Mouse (Mus musculus): ENCODE measurements around the gene Mb21d2. TPM values are rescaled to one million over a fixed set of nuclear protein-coding genes. Genes with fewer than 3 reads are reported as not detected.

Gene Mb21d2
- polyA plus RNA-seq, 1 experiment from 2014 or later = 6.8 TPM

DNA sequence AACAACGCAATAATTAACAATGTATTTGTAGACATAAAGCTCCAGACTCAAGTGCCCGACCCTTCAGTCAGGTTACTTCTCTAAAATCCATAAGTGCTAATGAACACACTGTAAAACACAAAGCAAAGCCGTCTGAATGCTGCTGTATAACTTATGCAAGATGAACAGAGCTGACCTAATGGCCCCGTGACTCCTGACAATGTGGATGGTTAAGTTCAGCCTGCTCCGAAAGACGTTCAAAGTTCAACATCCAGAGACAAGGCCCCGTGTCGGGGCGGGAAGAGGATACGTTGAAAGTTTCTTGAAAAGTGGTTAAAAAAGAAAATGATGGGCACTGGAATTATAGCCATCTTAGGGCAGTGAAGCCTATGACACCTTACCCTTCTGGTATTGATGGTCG lies 83.3 kb downstream of the Mb21d2 start:
- no peaks in the 10 kb centered on the region for H3K36me3 ChIP-seq (ENCODE audit: control insufficient read depth, insufficient read depth, low read length)
- no peak overlapping the region for H3K9ac ChIP-seq (ENCODE audit: low read length)
- WGBS = 91% methylated on average over 11 of the region's 11 CpGs
- H3K9me3 ChIP-seq (ENCODE audit: control insufficient read depth, low read length) = no peaks in the 10 kb centered on the region; the same call in 1 of the 2 replicates
- H3K27ac ChIP-seq (ENCODE audit: low read depth, low read length) = no peak overlapping the region
- H3K4me2 ChIP-seq (ENCODE audit: low read depth, low read length, severe bottlenecking) = no peak overlapping the region
- DNase-seq (ENCODE audit: low spot score) (no peak), ATAC-seq (replicated peaks; ENCODE audit: low FRiP score) (no peak)
- no peak overlapping the region for H3K4me3 ChIP-seq (ENCODE audit: low read depth, low read length)
- H3K4me1 ChIP-seq (replicated peaks; ENCODE audit: control insufficient read depth, insufficient read depth, low read length) = 0 out of 2 replicates have a peak, but pooled peaks cover 3% of the 10 kb centered on the region
- no peaks in the 10 kb centered on the region; the same call in 1 of the 2 replicates for H3K27me3 ChIP-seq (ENCODE audit: control insufficient read depth, insufficient read depth, low read length)

DNA sequence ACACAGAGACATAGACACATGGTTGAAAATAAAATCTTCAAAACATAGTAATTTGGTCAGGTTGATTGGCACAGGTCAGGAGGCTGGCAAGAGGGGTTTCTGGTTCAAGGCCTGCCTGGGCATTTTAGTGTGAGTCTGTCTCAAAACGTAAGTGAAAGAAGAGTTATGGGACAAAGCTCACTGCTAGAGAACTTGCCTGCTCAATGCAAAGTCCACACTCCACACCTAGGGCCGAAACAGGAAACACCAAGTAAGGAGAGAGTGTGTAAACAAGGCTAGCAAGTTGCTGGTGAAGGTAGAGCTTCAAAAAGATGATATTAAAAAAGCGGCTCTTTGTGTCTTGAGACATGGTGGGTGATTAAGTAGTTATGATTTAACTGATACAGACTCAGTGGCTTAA lies 84.1 kb downstream of the Mb21d2 start:
- 85% methylated on average over 3 of the region's 3 CpGs for WGBS
- no peak overlapping the region for H3K27ac ChIP-seq (ENCODE audit: low read depth, low read length)
- no peaks in the 10 kb centered on the region; the same call in 1 of the 2 replicates for H3K27me3 ChIP-seq (ENCODE audit: control insufficient read depth, insufficient read depth, low read length)
- H3K9me3 ChIP-seq (ENCODE audit: control insufficient read depth, low read length) = no peaks in the 10 kb centered on the region; the same call in 1 of the 2 replicates
- H3K4me2 ChIP-seq (ENCODE audit: low read depth, low read length, severe bottlenecking) = no peak overlapping the region
- ATAC-seq (replicated peaks; ENCODE audit: low FRiP score) (no peak), DNase-seq (ENCODE audit: low spot score) (no peak)
- no peaks in the 10 kb centered on the region for H3K36me3 ChIP-seq (ENCODE audit: control insufficient read depth, insufficient read depth, low read length)
- H3K4me3 ChIP-seq (ENCODE audit: low read depth, low read length) = no peak overlapping the region
- H3K9ac ChIP-seq (ENCODE audit: low read length) = no peak overlapping the region
- no peaks in the 10 kb centered on the region for H3K4me1 ChIP-seq (replicated peaks; ENCODE audit: control insufficient read depth, insufficient read depth, low read length)

DNA sequence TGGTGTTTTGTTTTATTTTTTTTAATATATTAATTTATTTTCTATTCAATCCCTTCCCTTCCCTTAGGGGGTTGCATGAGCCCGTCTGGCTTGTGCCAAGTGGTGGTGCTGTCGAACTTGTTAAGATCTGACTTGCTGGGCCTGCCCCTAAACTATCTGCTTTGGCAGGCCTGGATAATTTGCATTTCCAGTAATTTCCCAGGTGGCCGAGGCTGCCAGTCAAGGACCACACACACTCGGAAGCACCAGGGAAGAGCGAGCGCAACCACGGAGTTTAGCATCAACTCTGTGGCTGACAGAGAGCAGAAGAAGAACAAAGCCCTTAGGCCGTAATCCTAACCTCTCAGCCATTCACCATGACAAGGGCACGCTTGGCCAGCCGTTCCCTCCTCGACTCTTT lies 88.4 kb downstream of the Mb21d2 start:
- no peaks in the 10 kb centered on the region; the same call in 1 of the 2 replicates for H3K27me3 ChIP-seq (ENCODE audit: control insufficient read depth, insufficient read depth, low read length)
- peak; percentile 60 for ATAC-seq (replicated peaks; ENCODE audit: low FRiP score)
- H3K27ac ChIP-seq (ENCODE audit: low read depth, low read length) = no peak overlapping the region
- peak; percentile 67 for DNase-seq (ENCODE audit: low spot score)
- H3K4me3 ChIP-seq (ENCODE audit: low read depth, low read length) = no peak overlapping the region
- 7% methylated on average over 11 of the region's 11 CpGs for WGBS
- no peaks in the 10 kb centered on the region for H3K9me3 ChIP-seq (ENCODE audit: control insufficient read depth, low read length)
- no peaks in the 10 kb centered on the region for H3K36me3 ChIP-seq (ENCODE audit: control insufficient read depth, insufficient read depth, low read length)
- no peak overlapping the region for H3K4me2 ChIP-seq (ENCODE audit: low read depth, low read length, severe bottlenecking)
- H3K4me1 ChIP-seq (replicated peaks; ENCODE audit: control insufficient read depth, insufficient read depth, low read length) = no peaks in the 10 kb centered on the region
- H3K9ac ChIP-seq (ENCODE audit: low read length) = no peak overlapping the region

DNA sequence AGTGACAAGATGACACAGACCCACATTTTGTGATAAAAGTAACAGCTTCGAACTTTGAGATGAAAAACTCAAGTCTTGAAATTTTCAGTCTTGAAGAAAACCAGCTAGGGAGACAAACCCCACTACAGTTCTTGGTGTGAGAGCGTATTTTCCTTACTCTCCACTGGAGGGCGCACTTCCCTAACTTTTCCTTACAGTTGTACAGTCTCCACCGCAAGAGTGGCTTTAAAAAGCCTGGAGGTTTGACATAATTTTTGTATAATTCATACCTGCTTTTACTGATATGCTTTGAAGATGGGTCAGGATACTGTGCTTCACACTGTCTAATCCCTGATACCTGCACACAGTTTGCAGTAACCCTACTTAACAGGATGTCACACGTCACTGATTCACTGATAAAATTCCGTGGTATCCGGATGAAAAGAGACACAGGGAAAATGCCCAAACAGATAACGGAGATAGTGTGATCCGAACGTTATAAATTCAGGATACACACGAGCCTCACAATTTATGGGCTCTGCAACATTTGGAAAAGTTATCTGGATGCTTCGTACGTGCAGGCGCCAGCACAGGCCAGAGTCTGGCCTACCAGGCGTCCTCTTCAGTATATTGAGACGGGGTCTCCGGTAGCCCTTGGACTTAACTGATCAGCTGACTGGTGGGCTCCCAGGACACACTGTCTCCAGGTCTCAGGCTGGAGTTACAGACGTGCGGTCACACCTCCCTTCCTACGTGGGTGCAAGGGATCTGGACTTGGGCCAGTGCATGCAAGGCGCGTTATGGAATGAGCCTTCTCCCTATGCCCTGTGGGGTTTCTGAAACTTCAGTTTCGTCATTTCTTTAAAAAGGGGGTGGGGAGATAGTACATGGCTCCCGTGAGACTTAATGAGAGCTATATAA lies 89.1 kb downstream of the Mb21d2 start:
- no peak overlapping the region for H3K4me2 ChIP-seq (ENCODE audit: low read depth, low read length, severe bottlenecking)
- 61% methylated on average over 24 of the region's 24 CpGs for WGBS
- no peak overlapping the region for H3K27ac ChIP-seq (ENCODE audit: low read depth, low read length)
- H3K4me1 ChIP-seq (replicated peaks; ENCODE audit: control insufficient read depth, insufficient read depth, low read length) = no peaks in the 10 kb centered on the region
- no peak overlapping the region for H3K9ac ChIP-seq (ENCODE audit: low read length)
- H3K4me3 ChIP-seq (ENCODE audit: low read depth, low read length) = no peak overlapping the region
- ATAC-seq (replicated peaks; ENCODE audit: low FRiP score) (peak; percentile 37), DNase-seq (ENCODE audit: low spot score) (peak; percentile 70)
- no peaks in the 10 kb centered on the region for H3K36me3 ChIP-seq (ENCODE audit: control insufficient read depth, insufficient read depth, low read length)
- H3K27me3 ChIP-seq (ENCODE audit: control insufficient read depth, insufficient read depth, low read length) = no peaks in the 10 kb centered on the region; the same call in 1 of the 2 replicates
- no peaks in the 10 kb centered on the region for H3K9me3 ChIP-seq (ENCODE audit: control insufficient read depth, low read length)

DNA sequence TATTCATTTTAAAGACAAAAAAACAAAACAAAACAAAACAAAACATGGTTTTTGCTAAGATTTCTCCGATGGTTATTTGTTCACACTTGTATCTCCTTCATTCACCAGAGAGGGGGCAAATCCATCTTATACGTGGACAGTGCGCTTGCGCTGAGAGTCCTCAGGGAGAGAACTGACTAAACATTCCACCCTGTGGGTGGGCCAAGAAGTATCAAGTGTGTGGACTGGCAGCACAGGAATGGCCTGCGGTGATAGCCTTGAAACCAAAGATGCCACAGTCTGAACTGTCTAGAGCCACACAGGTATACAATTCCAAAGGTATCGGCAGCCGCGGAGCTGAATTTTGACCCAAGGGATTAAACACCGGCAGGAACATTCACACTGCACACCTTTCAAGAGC lies 89.9 kb downstream of the Mb21d2 start:
- Histone ChIP-seq H3K27me3 (ENCODE audit: control insufficient read depth, insufficient read depth, low read length) (no peaks in the 10 kb centered on the region; the same call in 1 of the 2 replicates), H3K36me3 (ENCODE audit: control insufficient read depth, insufficient read depth, low read length) (no peaks in the 10 kb centered on the region), H3K4me1 (replicated peaks; ENCODE audit: control insufficient read depth, insufficient read depth, low read length) (no peaks in the 10 kb centered on the region), H3K4me3 (ENCODE audit: low read depth, low read length) (no peak overlapping the region), H3K9me3 (ENCODE audit: control insufficient read depth, low read length) (no peaks in the 10 kb centered on the region), H3K9ac (ENCODE audit: low read length) (no peak overlapping the region), H3K27ac (ENCODE audit: low read depth, low read length) (no peak overlapping the region), H3K4me2 (ENCODE audit: low read depth, low read length, severe bottlenecking) (no peak overlapping the region)
- WGBS = 88% methylated on average over 9 of the region's 9 CpGs
- no peak for DNase-seq (ENCODE audit: low spot score)
- ATAC-seq (replicated peaks; ENCODE audit: low FRiP score) = no peak

DNA sequence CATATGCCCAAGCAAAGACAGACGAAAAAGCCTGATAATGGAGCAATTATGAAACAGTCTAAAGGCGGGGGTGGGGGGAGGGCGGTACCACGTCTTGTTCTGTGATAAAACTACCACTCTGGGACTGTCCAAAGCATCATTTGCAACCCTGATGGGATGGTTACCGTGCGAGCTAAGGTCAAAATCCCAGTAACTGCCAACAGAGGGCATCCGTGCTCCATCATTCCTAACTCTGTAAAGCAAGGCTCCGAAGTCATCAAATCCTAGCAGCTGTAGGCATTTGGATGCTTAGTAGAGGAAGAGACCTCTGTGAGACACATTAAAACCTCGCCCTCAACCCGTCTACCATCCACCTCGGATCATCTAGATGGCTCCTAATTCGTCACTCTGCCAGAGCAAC lies 91.5 kb downstream of the Mb21d2 start:
- Histone ChIP-seq H3K27ac (ENCODE audit: low read depth, low read length) (no peak overlapping the region), H3K27me3 (ENCODE audit: control insufficient read depth, insufficient read depth, low read length) (no peaks in the 10 kb centered on the region; the same call in 1 of the 2 replicates), H3K4me2 (ENCODE audit: low read depth, low read length, severe bottlenecking) (no peak overlapping the region), H3K9ac (ENCODE audit: low read length) (no peak overlapping the region), H3K9me3 (ENCODE audit: control insufficient read depth, low read length) (no peaks in the 10 kb centered on the region), H3K4me1 (replicated peaks; ENCODE audit: control insufficient read depth, insufficient read depth, low read length) (no peaks in the 10 kb centered on the region), H3K36me3 (ENCODE audit: control insufficient read depth, insufficient read depth, low read length) (no peaks in the 10 kb centered on the region), H3K4me3 (ENCODE audit: low read depth, low read length) (no peak overlapping the region)
- DNase-seq (ENCODE audit: low spot score) (peak; percentile 76), ATAC-seq (replicated peaks; ENCODE audit: low FRiP score) (0 out of 2 replicates have a peak, but pooled peaks have one; percentile 26)
- WGBS = 21% methylated on average over 12 of the region's 12 CpGs

DNA sequence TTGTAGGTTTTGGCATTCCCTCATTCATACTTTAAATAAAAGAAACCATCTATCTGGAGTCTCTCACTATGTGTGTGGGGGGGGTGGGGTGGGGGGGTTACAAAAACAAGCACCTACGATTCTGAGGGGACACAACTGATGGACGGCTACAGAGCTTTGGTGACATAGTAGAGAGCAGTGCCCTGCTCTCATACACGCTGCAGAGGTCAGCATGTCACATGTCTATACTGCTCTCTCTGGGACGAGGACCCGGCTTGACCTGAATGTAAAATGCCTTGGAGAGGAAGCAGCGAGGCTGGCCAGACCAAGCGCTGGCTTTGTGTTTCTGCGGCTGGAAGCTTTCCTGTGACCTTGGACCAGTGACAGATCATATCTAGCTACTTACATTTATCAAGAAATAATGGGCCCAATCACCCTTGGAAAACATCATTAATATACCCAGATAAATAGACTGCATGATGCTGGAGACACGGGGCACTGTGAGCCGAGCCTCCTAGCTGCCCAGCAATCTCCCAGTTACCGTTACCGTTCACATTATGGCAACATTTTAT lies 97.3 kb downstream of the Mb21d2 start:
- no peak overlapping the region for H3K4me3 ChIP-seq (ENCODE audit: low read depth, low read length)
- ATAC-seq (replicated peaks; ENCODE audit: low FRiP score) = no peak
- WGBS = 80% methylated on average over 12 of the region's 12 CpGs
- no peak overlapping the region for H3K27ac ChIP-seq (ENCODE audit: low read depth, low read length)
- H3K27me3 ChIP-seq (ENCODE audit: control insufficient read depth, insufficient read depth, low read length) = no peaks in the 10 kb centered on the region
- H3K9me3 ChIP-seq (ENCODE audit: control insufficient read depth, low read length) = no peaks in the 10 kb centered on the region
- H3K4me1 ChIP-seq (replicated peaks; ENCODE audit: control insufficient read depth, insufficient read depth, low read length) = no peaks in the 10 kb centered on the region
- H3K4me2 ChIP-seq (ENCODE audit: low read depth, low read length, severe bottlenecking) = no peak overlapping the region
- no peak overlapping the region for H3K9ac ChIP-seq (ENCODE audit: low read length)
- no peak for DNase-seq (ENCODE audit: low spot score)
- H3K36me3 ChIP-seq (ENCODE audit: control insufficient read depth, insufficient read depth, low read length) = no peaks in the 10 kb centered on the region

DNA sequence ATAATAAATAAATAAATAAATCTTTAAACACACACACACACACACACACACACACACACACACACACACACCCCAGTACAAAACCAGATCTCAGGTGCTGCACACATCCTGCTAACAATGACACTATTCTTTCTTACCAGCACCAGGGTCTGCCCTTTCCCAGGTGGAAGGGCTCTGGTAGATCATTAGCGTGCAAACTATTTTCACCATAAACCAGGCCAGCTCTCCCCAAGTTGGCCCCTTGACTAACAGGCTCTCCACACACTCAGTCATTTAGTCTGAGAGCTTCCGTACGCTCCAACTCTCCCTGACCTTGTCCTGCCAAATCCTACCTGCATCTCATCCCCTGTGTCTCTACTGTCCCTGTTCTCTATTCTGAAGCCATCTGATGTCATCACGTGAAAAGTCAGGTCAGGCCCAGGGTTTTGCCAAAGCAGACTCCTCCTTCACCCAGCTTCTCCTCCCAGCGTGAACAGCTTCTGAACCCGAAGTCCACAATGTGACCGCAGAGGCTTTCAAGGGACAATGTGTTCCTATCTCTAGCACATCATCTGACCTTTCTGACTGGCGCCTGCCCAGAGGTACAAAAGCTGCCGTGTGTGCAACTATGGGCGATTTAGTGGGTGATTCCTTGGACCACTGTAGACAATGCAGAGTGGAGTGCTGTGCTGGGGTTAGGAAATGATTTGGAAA lies 100.1 kb downstream of the Mb21d2 start:
- no peak for DNase-seq (ENCODE audit: low spot score)
- no peak overlapping the region for H3K4me3 ChIP-seq (ENCODE audit: low read depth, low read length)
- no peaks in the 10 kb centered on the region for H3K9me3 ChIP-seq (ENCODE audit: control insufficient read depth, low read length)
- no peak overlapping the region for H3K9ac ChIP-seq (ENCODE audit: low read length)
- H3K36me3 ChIP-seq (ENCODE audit: control insufficient read depth, insufficient read depth, low read length) = no peaks in the 10 kb centered on the region
- 95% methylated on average over 10 of the region's 10 CpGs for WGBS
- ATAC-seq (replicated peaks; ENCODE audit: low FRiP score) = no peak
- H3K27ac ChIP-seq (ENCODE audit: low read depth, low read length) = no peak overlapping the region
- H3K27me3 ChIP-seq (ENCODE audit: control insufficient read depth, insufficient read depth, low read length) = no peaks in the 10 kb centered on the region
- H3K4me1 ChIP-seq (replicated peaks; ENCODE audit: control insufficient read depth, insufficient read depth, low read length) = no peaks in the 10 kb centered on the region
- no peak overlapping the region for H3K4me2 ChIP-seq (ENCODE audit: low read depth, low read length, severe bottlenecking)

All from forebrain, embryonic 11.5 days (tissue).